Mouse (Mus musculus): ENCODE results near the gene Gng13. TPM values are rescaled to one million over a fixed set of nuclear protein-coding genes. Genes with fewer than 3 reads are reported as not detected.

Gene Gng13
- total RNA-seq, 1 experiment from 2014 or later, result not detected

Small RNAs within 50 kb of the gene (microRNA-seq; reads per million reads assigned to microRNA genes)
- gene Gm25083, result 0 reads per million in 2 experiments

Other genes with a start within 250 kb of the Gng13 start
- gene Sstr5, start 219.9 kb upstream of the Gng13 start, total RNA-seq (2021), result 0.15 TPM in 1 of 2 replicates, not detected in the other
- 1.4 and 1.6 TPM in 2 replicates for gene Sox8, start 146.5 kb upstream of the Gng13 start, total RNA-seq (2021)
- 40.2 and 40.6 TPM in 2 replicates for gene Lmf1, start 138.1 kb upstream of the Gng13 start, total RNA-seq (2021)
- 4.4 and 5.0 TPM in 2 replicates for gene Chtf18, start 10.2 kb downstream of the Gng13 start, total RNA-seq (2021)
- 9.9 and 10.7 TPM in 2 replicates for gene Rpusd1, start 10.5 kb downstream of the Gng13 start, total RNA-seq (2021)
- gene Mslnl, start 18.9 kb downstream of the Gng13 start, total RNA-seq (2021), result not detected in 2 replicates
- 13.0 and 14.3 TPM in 2 replicates for gene Msln, start 37.2 kb downstream of the Gng13 start, total RNA-seq (2021)
- gene Narfl, start 56.6 kb downstream of the Gng13 start, total RNA-seq (2021), result 30.6 and 35.3 TPM in 2 replicates
- gene Haghl, start 68.5 kb downstream of the Gng13 start, total RNA-seq (2021), result 21.8 and 27.2 TPM in 2 replicates
- not detected in 2 replicates for gene Ccdc78, start 69.4 kb downstream of the Gng13 start, total RNA-seq (2021)
- gene Fam173a, start 75.7 kb downstream of the Gng13 start, total RNA-seq (2021), result 55.4 and 60.2 TPM in 2 replicates
- not detected in 2 replicates for gene AC134908.4, start 78.5 kb downstream of the Gng13 start, total RNA-seq (2021)
- 24.7 and 27.3 TPM in 2 replicates for gene Metrn, start 80.0 kb downstream of the Gng13 start, total RNA-seq (2021)
- gene Fbxl16, start 91.9 kb downstream of the Gng13 start, total RNA-seq (2021), result 18.8 and 24.9 TPM in 2 replicates
- gene Wdr24, start 106.5 kb downstream of the Gng13 start, total RNA-seq (2021), result 17.4 and 19.5 TPM in 2 replicates
- 68.2 and 71.0 TPM in 2 replicates for gene Jmjd8, start 111.7 kb downstream of the Gng13 start, total RNA-seq (2021)
- 149 and 160 TPM in 2 replicates for gene Stub1, start 116.2 kb downstream of the Gng13 start, total RNA-seq (2021)
- gene Rhbdl1, start 120.1 kb downstream of the Gng13 start, total RNA-seq (2021), result 12.9 and 14.9 TPM in 2 replicates
- gene Gm20683, start 124.6 kb downstream of the Gng13 start, total RNA-seq (2021), result 10.9 and 11.8 TPM in 2 replicates
- gene Rhot2, start 127.7 kb downstream of the Gng13 start, total RNA-seq (2021), result 95.9 and 108 TPM in 2 replicates
- gene Wdr90, start 144.3 kb downstream of the Gng13 start, total RNA-seq (2021), result 23.1 and 23.2 TPM in 2 replicates
- gene Mcrip2, start 151.6 kb downstream of the Gng13 start, total RNA-seq (2021), result 336 and 337 TPM in 2 replicates
- gene Mettl26, start 157.9 kb downstream of the Gng13 start, total RNA-seq (2021), result 72.1 and 88.0 TPM in 2 replicates
- gene Wfikkn1, start 163.7 kb downstream of the Gng13 start, total RNA-seq (2021), result 1.2 and 1.5 TPM in 2 replicates
- 19.8 and 20.9 TPM in 2 replicates for gene Rab40c, start 202.6 kb downstream of the Gng13 start, total RNA-seq (2021)
- 112 and 122 TPM in 2 replicates for gene Pigq, start 227.8 kb downstream of the Gng13 start, total RNA-seq (2021)
- gene Nhlrc4, start 227.8 kb downstream of the Gng13 start, total RNA-seq (2021), result 0.15 TPM in 1 of 2 replicates, not detected in the other
- gene A930017K11Rik, start 235.4 kb downstream of the Gng13 start, total RNA-seq (2021), result not detected in 2 replicates